Mouse (Mus musculus) adrenal gland, adult 10 weeks (tissue): Measurements from ENCODE around the gene Olfr624. TPM values are rescaled to one million over a fixed set of nuclear protein-coding genes. Genes with fewer than 3 reads are reported as not detected.

Source experiments
- polyA plus RNA-seq: library from polyadenylated mRNA; stranded (reverse); fragments of 350-450 nt; fragmentation: Illumina TruSeq; extraction: RNeasy Lipid Tissue Mini Kit (QIAGEN cat#74804); gene quantifications from one replicate; pipeline ENCODE4 v1.2.3, GENCODE M21; 2014; ENCODE audit warnings: low read depth, low replicate concordance

Gene Olfr624
- polyA plus RNA-seq: 0.12 TPM

GRCm38 (mm10) chr7:103671091-103671490 is at the start of gene Olfr624:
TSS of gene Olfr624 (minus strand) at chr7:103671191.

GRCm38 (mm10) chr7:103714371-103714770 is 43.4 kb upstream of the Olfr624 start, which contains the start of gene Olfr243:
TSS of gene Olfr243 (plus strand) at chr7:103714671.

GRCm38 (mm10) chr7:103682420-103682819 is 11.4 kb upstream of the Olfr624 start, which contains the start of gene Olfr625-ps1:
TSS of gene Olfr625-ps1 (plus strand) at chr7:103682720.

GRCm38 (mm10) chr7:103663598-103663997 is 7.4 kb downstream of the Olfr624 start, which contains the start of gene Olfr623:
TSS of gene Olfr623 (minus strand) at chr7:103663698.

GRCm38 (mm10) chr7:103642602-103643001 is 28.4 kb downstream of the Olfr624 start, which contains the start of gene Olfr622:
TSS of gene Olfr622 (minus strand) at chr7:103642702.

Other genes starting within 250 kb of the Olfr624 start
- gene Olfr605, start 225.8 kb downstream of the Olfr624 start, polyA plus RNA-seq: not detected
- gene Olfr606, start 222.1 kb downstream of the Olfr624 start, polyA plus RNA-seq: not detected
- gene Olfr607, start 207.0 kb downstream of the Olfr624 start, polyA plus RNA-seq: not detected
- gene Olfr608, start 201.3 kb downstream of the Olfr624 start, polyA plus RNA-seq: not detected
- gene Olfr609, start 173.1 kb downstream of the Olfr624 start, polyA plus RNA-seq: not detected
- not detected for gene Olfr610, start 159.1 kb downstream of the Olfr624 start, polyA plus RNA-seq
- gene Olfr611, start 150.3 kb downstream of the Olfr624 start, polyA plus RNA-seq: not detected
- not detected for gene Olfr612, start 128.5 kb downstream of the Olfr624 start, polyA plus RNA-seq
- gene Olfr613, start 123.1 kb downstream of the Olfr624 start, polyA plus RNA-seq: not detected
- not detected for gene Olfr615, start 115.1 kb downstream of the Olfr624 start, polyA plus RNA-seq
- gene Olfr616, start 102.0 kb downstream of the Olfr624 start, polyA plus RNA-seq: not detected
- gene Olfr617, start 98.1 kb downstream of the Olfr624 start, polyA plus RNA-seq: not detected
- gene Olfr618, start 81.1 kb downstream of the Olfr624 start, polyA plus RNA-seq: not detected
- not detected for gene Olfr619, start 70.6 kb downstream of the Olfr624 start, polyA plus RNA-seq
- gene Olfr620, start 58.7 kb downstream of the Olfr624 start, polyA plus RNA-seq: not detected
- gene Olfr622, start 28.5 kb downstream of the Olfr624 start, polyA plus RNA-seq: not detected
- gene Olfr623, start 7.5 kb downstream of the Olfr624 start, polyA plus RNA-seq: not detected
- not detected for gene Olfr625-ps1, start 11.5 kb upstream of the Olfr624 start, polyA plus RNA-seq
- not detected for gene Olfr243, start 43.5 kb upstream of the Olfr624 start, polyA plus RNA-seq
- gene Olfr628, start 59.2 kb upstream of the Olfr624 start, polyA plus RNA-seq: not detected
- not detected for gene Olfr629, start 73.8 kb upstream of the Olfr624 start, polyA plus RNA-seq
- not detected for gene Olfr630, start 86.1 kb upstream of the Olfr624 start, polyA plus RNA-seq
- gene Olfr69, start 100.4 kb upstream of the Olfr624 start, polyA plus RNA-seq: not detected
- not detected for gene Olfr68, start 108.5 kb upstream of the Olfr624 start, polyA plus RNA-seq
- not detected for gene Olfr67, start 120.6 kb upstream of the Olfr624 start, polyA plus RNA-seq
- gene Hbb-bt, start 142.8 kb upstream of the Olfr624 start, polyA plus RNA-seq: 7.8 TPM
- gene Hbb-bs, start 156.9 kb upstream of the Olfr624 start, polyA plus RNA-seq: 111 TPM
- not detected for gene Hbb-bh2, start 169.3 kb upstream of the Olfr624 start, polyA plus RNA-seq
- gene Hbb-bh1, start 172.0 kb upstream of the Olfr624 start, polyA plus RNA-seq: not detected
- not detected for gene Hbb-y, start 182.0 kb upstream of the Olfr624 start, polyA plus RNA-seq
- gene Olfr66, start 215.1 kb upstream of the Olfr624 start, polyA plus RNA-seq: not detected
- gene Olfr64, start 223.3 kb upstream of the Olfr624 start, polyA plus RNA-seq: not detected
- gene Olfr65, start 232.3 kb upstream of the Olfr624 start, polyA plus RNA-seq: not detected